Mouse (Mus musculus): Measurements from ENCODE around the gene Rrp8. TPM values are rescaled to one million over a fixed set of nuclear protein-coding genes. Genes with fewer than 3 reads are reported as not detected.

Rrp8 gene
- polyA plus RNA-seq, 1 experiment from 2014 or later, result 31.2 TPM

DNA sequence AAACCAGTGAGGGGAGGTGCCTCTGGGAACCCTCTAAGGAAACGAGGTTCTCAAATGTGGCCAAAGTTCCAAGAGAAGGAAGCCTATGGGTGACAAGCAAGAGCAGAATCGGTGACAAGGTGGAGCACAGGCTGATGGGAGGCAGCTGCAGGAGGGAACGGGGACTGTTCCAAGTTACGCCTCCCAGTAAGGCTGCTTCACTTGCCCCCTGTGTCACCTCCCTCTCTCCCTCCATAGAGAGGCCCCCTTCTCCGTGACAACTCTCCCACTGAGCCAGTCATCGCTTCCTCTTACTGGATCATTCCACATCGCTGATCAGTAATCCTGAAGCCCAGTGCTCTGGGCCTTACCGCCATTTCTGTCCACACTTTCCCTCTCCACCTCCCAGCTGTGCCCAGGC, 37.5 kb upstream of the Rrp8 start:
- ATAC-seq (ENCODE audit: low read depth) (no peak; the same call in 1 of the 2 replicates), DNase-seq (ENCODE audit: low spot score) (peak; percentile 46)
- Histone ChIP-seq H3K4me1 (ENCODE audit: control insufficient read depth, insufficient read depth, low read length) (peaks cover 27% of the 10 kb centered on the region), H3K27me3 (replicated peaks; ENCODE audit: control insufficient read depth, insufficient read depth, low read length) (no peaks in the 10 kb centered on the region), H3K4me2 (ENCODE audit: low read depth, low read length) (no peak overlapping the region), H3K36me3 (ENCODE audit: control insufficient read depth, insufficient read depth, low read length) (peaks cover 41% of the 10 kb centered on the region), H3K9me3 (ENCODE audit: control insufficient read depth, low read length) (no peaks in the 10 kb centered on the region), H3K9ac (ENCODE audit: low read depth, low read length) (no peak overlapping the region), H3K27ac (replicated peaks; ENCODE audit: low read depth, low read length) (no peak overlapping the region), H3K4me3 (ENCODE audit: low read depth, low read length) (no peak overlapping the region)
- WGBS, result 52% methylated on average over 8 of the region's 8 CpGs

DNA sequence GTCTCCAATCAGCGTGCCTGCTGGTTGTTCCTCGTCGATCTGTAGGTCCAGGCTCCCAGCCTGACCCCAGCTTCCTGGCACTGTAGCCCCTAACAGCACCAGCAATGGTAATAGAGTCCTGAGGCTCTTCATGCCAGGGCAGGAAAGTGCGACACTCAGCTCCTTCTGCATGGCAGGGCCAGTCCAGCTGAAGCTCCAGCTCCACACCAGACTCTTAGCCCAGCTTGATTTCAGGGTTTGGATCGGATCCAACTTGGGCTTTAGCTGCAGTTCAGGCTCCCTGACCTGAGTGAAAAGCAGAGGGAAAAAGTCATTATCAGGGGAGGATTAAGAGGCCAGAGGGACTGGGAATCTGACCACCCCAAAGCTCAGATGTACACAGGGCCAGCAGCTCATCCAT, 35.9 kb upstream of the Rrp8 start:
- Histone ChIP-seq H3K4me1 (ENCODE audit: control insufficient read depth, insufficient read depth, low read length) (peaks cover 16% of the 10 kb centered on the region), H3K4me2 (ENCODE audit: low read depth, low read length) (no peak overlapping the region), H3K36me3 (ENCODE audit: control insufficient read depth, insufficient read depth, low read length) (peaks cover 47% of the 10 kb centered on the region), H3K9ac (ENCODE audit: low read depth, low read length) (no peak overlapping the region), H3K4me3 (ENCODE audit: low read depth, low read length) (no peak overlapping the region), H3K27ac (replicated peaks; ENCODE audit: low read depth, low read length) (no peak overlapping the region), H3K9me3 (ENCODE audit: control insufficient read depth, low read length) (no peaks in the 10 kb centered on the region), H3K27me3 (replicated peaks; ENCODE audit: control insufficient read depth, insufficient read depth, low read length) (no peaks in the 10 kb centered on the region)
- DNase-seq (ENCODE audit: low spot score) (peak; percentile 29), ATAC-seq (ENCODE audit: low read depth) (no peak)
- 87% methylated on average over 5 of the region's 5 CpGs for WGBS

GRCm38 (mm10) chr7:105772331-105772730, 35.1 kb upstream of the Rrp8 start:
- 97% methylated on average over 15 of the region's 15 CpGs for WGBS
- Histone ChIP-seq H3K4me3 (ENCODE audit: low read depth, low read length) (no peak overlapping the region), H3K9ac (ENCODE audit: low read depth, low read length) (no peak overlapping the region), H3K4me2 (ENCODE audit: low read depth, low read length) (no peak overlapping the region), H3K27ac (replicated peaks; ENCODE audit: low read depth, low read length) (no peak overlapping the region), H3K36me3 (ENCODE audit: control insufficient read depth, insufficient read depth, low read length) (peaks cover 52% of the 10 kb centered on the region), H3K9me3 (ENCODE audit: control insufficient read depth, low read length) (no peaks in the 10 kb centered on the region), H3K27me3 (replicated peaks; ENCODE audit: control insufficient read depth, insufficient read depth, low read length) (no peaks in the 10 kb centered on the region), H3K4me1 (ENCODE audit: control insufficient read depth, insufficient read depth, low read length) (peaks cover 15% of the 10 kb centered on the region)
- DNase-seq (ENCODE audit: low spot score) (no peak), ATAC-seq (ENCODE audit: low read depth) (no peak)

DNA sequence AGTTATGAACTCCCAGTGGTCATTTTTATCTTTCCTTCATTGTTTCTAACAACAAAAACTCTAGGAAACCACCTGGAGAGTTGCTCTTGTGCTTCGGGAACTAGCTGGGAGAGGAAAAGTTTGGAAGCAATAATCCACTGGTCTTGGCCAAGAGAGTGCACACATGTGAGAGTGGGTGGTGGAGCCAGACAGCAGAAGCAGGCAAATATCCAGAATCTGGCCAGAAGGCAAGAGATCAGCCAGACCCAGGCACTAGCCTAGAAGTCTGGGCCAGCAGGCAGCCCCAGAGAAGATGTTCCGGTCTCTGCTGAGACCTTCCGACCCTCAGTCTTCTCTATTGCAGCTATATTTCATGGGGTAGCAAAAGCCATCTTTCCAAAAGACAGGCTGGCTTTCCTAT, 32.8 kb upstream of the Rrp8 start:
- no peak overlapping the region for H3K4me3 ChIP-seq (ENCODE audit: low read depth, low read length)
- H3K4me1 ChIP-seq (ENCODE audit: control insufficient read depth, insufficient read depth, low read length), result peaks cover 5% of the 10 kb centered on the region; the same call in 1 of the 2 replicates
- DNase-seq (ENCODE audit: low spot score) (no peak), ATAC-seq (ENCODE audit: low read depth) (no peak)
- no peak overlapping the region for H3K27ac ChIP-seq (replicated peaks; ENCODE audit: low read depth, low read length)
- no peak overlapping the region for H3K9ac ChIP-seq (ENCODE audit: low read depth, low read length)
- H3K36me3 ChIP-seq (ENCODE audit: control insufficient read depth, insufficient read depth, low read length), result peaks cover 65% of the 10 kb centered on the region
- no peak overlapping the region for H3K4me2 ChIP-seq (ENCODE audit: low read depth, low read length)
- no peaks in the 10 kb centered on the region for H3K27me3 ChIP-seq (replicated peaks; ENCODE audit: control insufficient read depth, insufficient read depth, low read length)
- no peaks in the 10 kb centered on the region for H3K9me3 ChIP-seq (ENCODE audit: control insufficient read depth, low read length)
- 79% methylated on average over 3 of the region's 3 CpGs for WGBS

- no peak overlapping the region for H3K9ac ChIP-seq (ENCODE audit: low read depth, low read length)
- ATAC-seq (ENCODE audit: low read depth) (no peak; the same call in 1 of the 2 replicates), DNase-seq (ENCODE audit: low spot score) (no peak)
- H3K36me3 ChIP-seq (ENCODE audit: control insufficient read depth, insufficient read depth, low read length), result peaks cover 83% of the 10 kb centered on the region
- H3K27me3 ChIP-seq (replicated peaks; ENCODE audit: control insufficient read depth, insufficient read depth, low read length), result no peaks in the 10 kb centered on the region
- 13% methylated on average over 6 of the region's 6 CpGs for WGBS
- no peak overlapping the region for H3K4me2 ChIP-seq (ENCODE audit: low read depth, low read length)
- H3K4me3 ChIP-seq (ENCODE audit: low read depth, low read length), result no peak overlapping the region
- H3K4me1 ChIP-seq (ENCODE audit: control insufficient read depth, insufficient read depth, low read length), result peaks cover 5% of the 10 kb centered on the region; the same call in 1 of the 2 replicates
- H3K27ac ChIP-seq (replicated peaks; ENCODE audit: low read depth, low read length), result peak overlapping the region; percentile 39
- no peaks in the 10 kb centered on the region for H3K9me3 ChIP-seq (ENCODE audit: control insufficient read depth, low read length)
These were observed 30.6 kb upstream of the Rrp8 start for GRCm38 (mm10) chr7:105767729-105768165.

DNA sequence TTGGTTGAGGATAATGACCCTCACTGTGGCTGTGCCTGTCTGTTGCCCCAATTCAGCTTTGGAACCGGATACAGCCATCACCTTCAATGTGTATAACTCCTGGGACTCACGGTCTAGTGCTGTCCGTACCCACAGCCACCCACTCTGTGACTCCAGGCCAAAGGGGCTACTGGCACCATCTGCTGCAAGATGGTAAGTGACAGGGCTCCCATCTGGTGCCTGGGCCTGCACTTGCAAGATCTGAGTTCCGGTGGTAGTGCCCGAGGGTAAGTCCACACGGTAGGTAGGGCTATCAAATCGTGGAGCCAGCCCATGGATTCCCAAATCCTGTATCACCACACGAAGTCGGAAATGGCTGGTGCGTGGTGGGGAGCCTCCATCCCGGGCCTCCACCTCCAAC, 27.1 kb upstream of the Rrp8 start:
- no peak overlapping the region for H3K4me2 ChIP-seq (ENCODE audit: low read depth, low read length)
- ATAC-seq (ENCODE audit: low read depth) (no peak), DNase-seq (ENCODE audit: low spot score) (no peak)
- H3K4me1 ChIP-seq (ENCODE audit: control insufficient read depth, insufficient read depth, low read length), result peaks cover 5% of the 10 kb centered on the region; the same call in 1 of the 2 replicates
- H3K27ac ChIP-seq (replicated peaks; ENCODE audit: low read depth, low read length), result no peak overlapping the region
- no peak overlapping the region for H3K4me3 ChIP-seq (ENCODE audit: low read depth, low read length)
- peaks cover 78% of the 10 kb centered on the region for H3K36me3 ChIP-seq (ENCODE audit: control insufficient read depth, insufficient read depth, low read length)
- no peak overlapping the region for H3K9ac ChIP-seq (ENCODE audit: low read depth, low read length)
- no peaks in the 10 kb centered on the region for H3K9me3 ChIP-seq (ENCODE audit: control insufficient read depth, low read length)
- H3K27me3 ChIP-seq (replicated peaks; ENCODE audit: control insufficient read depth, insufficient read depth, low read length), result no peaks in the 10 kb centered on the region
- 91% methylated on average over 11 of the region's 11 CpGs for WGBS

- peak; percentile 8; the same call in 1 of the 2 replicates for ATAC-seq (ENCODE audit: low read depth)
- Histone ChIP-seq H3K36me3 (ENCODE audit: control insufficient read depth, insufficient read depth, low read length) (peaks cover 87% of the 10 kb centered on the region), H3K4me2 (ENCODE audit: low read depth, low read length) (peak overlapping the region; percentile 26; the same call in 1 of the 2 replicates)
These were observed 25.5 kb upstream of the Rrp8 start for GRCm38 (mm10) chr7:105762517-105763270.

GRCm38 (mm10) chr7:105761813-105762484, 24.8 kb upstream of the Rrp8 start:
- Histone ChIP-seq H3K36me3 (ENCODE audit: control insufficient read depth, insufficient read depth, low read length) (peaks cover 93% of the 10 kb centered on the region), H3K4me2 (ENCODE audit: low read depth, low read length) (peak overlapping the region; percentile 26; the same call in 1 of the 2 replicates), H3K4me3 (ENCODE audit: low read depth, low read length) (no peak overlapping the region)

More at GRCm38 (mm10) chr7:105762517-105763270, 25.5 kb upstream of the Rrp8 start:
- H3K9me3 ChIP-seq (ENCODE audit: control insufficient read depth, low read length), result no peaks in the 10 kb centered on the region
- no peak overlapping the region for H3K27ac ChIP-seq (replicated peaks; ENCODE audit: low read depth, low read length)
- H3K4me1 ChIP-seq (ENCODE audit: control insufficient read depth, insufficient read depth, low read length), result no peaks in the 10 kb centered on the region
- no peaks in the 10 kb centered on the region for H3K27me3 ChIP-seq (replicated peaks; ENCODE audit: control insufficient read depth, insufficient read depth, low read length)
- H3K4me3 ChIP-seq (ENCODE audit: low read depth, low read length), result no peak overlapping the region
- no peak overlapping the region for H3K9ac ChIP-seq (ENCODE audit: low read depth, low read length)
- no peak for DNase-seq (ENCODE audit: low spot score)
- 44% methylated on average over 51 of the region's 55 CpGs for WGBS

More at GRCm38 (mm10) chr7:105761813-105762484, 24.8 kb upstream of the Rrp8 start:
- ATAC-seq (ENCODE audit: low read depth) (peak; percentile 17; the same call in 1 of the 2 replicates), DNase-seq (ENCODE audit: low spot score) (no peak)
- Histone ChIP-seq H3K9ac (ENCODE audit: low read depth, low read length) (no peak overlapping the region), H3K27ac (replicated peaks; ENCODE audit: low read depth, low read length) (no peak overlapping the region), H3K27me3 (replicated peaks; ENCODE audit: control insufficient read depth, insufficient read depth, low read length) (no peaks in the 10 kb centered on the region), H3K9me3 (ENCODE audit: control insufficient read depth, low read length) (no peaks in the 10 kb centered on the region), H3K4me1 (ENCODE audit: control insufficient read depth, insufficient read depth, low read length) (no peaks in the 10 kb centered on the region)
- WGBS, result 37% methylated on average over 46 of the region's 51 CpGs
